Mouse (Mus musculus) kidney, adult 2 months (tissue): Measurements from ENCODE around the gene Krtap4-1. TPM values are rescaled to one million over a fixed set of nuclear protein-coding genes. Genes with fewer than 3 reads are reported as not detected.
"Not testable (repeated sequence)": the region's sequence is repeated elsewhere in the genome, so short reads cannot be mapped to it uniquely, and the experiment has no call there.

Experiments
- DNase-seq: peaks from one replicate; pipeline ENCODE4 v3.0.0; 2021
- H3K27ac ChIP-seq: fragments of 200-500 bp; 2 replicates; pipeline ENCODE4 v1.5.1; 2012; ENCODE audit warnings: low read depth, low read length, control low read depth, inconsistent platforms; ENCODE audit not compliant: insufficient read depth
- H3K27me3 ChIP-seq: fragments of 200-500 bp; replicated peaks from 2 replicates; pipeline ENCODE4 v1.6.1; 2012; ENCODE audit warnings: mild to moderate bottlenecking, moderate library complexity, low read length, inconsistent platforms; ENCODE audit not compliant: control insufficient read depth, insufficient read depth
- H3K36me3 ChIP-seq: fragments of 200-500 bp; 2 replicates; pipeline ENCODE4 v1.6.1; 2012; ENCODE audit warnings: mild to moderate bottlenecking, moderate library complexity, low read length, inconsistent platforms; ENCODE audit not compliant: control insufficient read depth, insufficient read depth
- H3K4me1 ChIP-seq: fragments of 200-500 bp; 2 replicates; pipeline ENCODE4 v1.6.1; 2011; ENCODE audit warnings: low read length; ENCODE audit not compliant: control insufficient read depth, insufficient read depth
- H3K4me3 ChIP-seq: fragments of 200-500 bp; 2 replicates; pipeline ENCODE4 v1.5.1; 2011; ENCODE audit warnings: mild to moderate bottlenecking, low read depth, low read length, control low read depth; ENCODE audit not compliant: insufficient read depth
- CTCF ChIP-seq: fragments of 200-500 bp; conservative IDR thresholded peaks from 2 replicates; pipeline ENCODE4 v1.5.1; 2011; ENCODE audit warnings: low read depth, mild to moderate bottlenecking, control low read depth, low read length, moderate library complexity, mixed read lengths; ENCODE audit not compliant: insufficient read depth, insufficient read length
- POLR2A ChIP-seq: fragments of 200-500 bp; IDR thresholded peaks from one replicate; pipeline ENCODE4 v1.6.1; 2011; ENCODE audit warnings: low read depth, low read length, control low read depth
- WGBS: fragments of 180-500 bp; shearing (Covaris S2); methylation state at CpG from one replicate; pipeline ENCODE4 v1.1.7; 2018; 5-methylcytosine and 5-hydroxymethylcytosine counted together
- polyA plus RNA-seq: library from polyadenylated mRNA; depleted of rRNA; stranded (reverse); fragments of >200 nt; gene quantifications from 2 replicates; pipeline ENCODE4 v1.2.3, GENCODE M21; 2012

Gene Krtap4-1
- polyA plus RNA-seq, 1 experiment: not detected

DNA sequence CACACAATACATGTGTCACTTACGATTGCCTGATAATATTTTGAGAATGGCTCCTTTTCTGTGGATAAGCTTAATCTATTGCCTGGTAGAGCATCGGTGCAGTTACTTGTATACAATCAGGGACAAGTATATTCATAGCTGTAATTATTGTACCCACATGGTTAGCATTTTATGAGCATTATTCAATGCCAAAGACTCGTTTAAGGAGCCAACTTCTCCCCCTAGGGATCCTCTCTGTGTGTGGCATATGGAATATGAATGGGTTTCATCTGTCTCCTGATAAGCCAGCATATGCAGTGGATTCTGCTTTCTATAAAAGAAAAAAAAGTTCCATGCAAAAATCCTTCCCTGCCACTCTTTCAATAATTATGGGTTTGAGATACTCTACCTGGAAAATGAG is 16.3 kb upstream of the Krtap4-1 start:
- whole genome bisulfite sequencing: 77% methylated on average over 3 of the region's 3 CpGs
- DNase-seq: no peak
- Histone ChIP-seq H3K27ac (no peak overlapping the region), H3K4me3 (no peak overlapping the region), H3K27me3 (no peaks in the 10 kb centered on the region), H3K36me3 (no peaks in the 10 kb centered on the region), H3K4me1 (no peaks in the 10 kb centered on the region)
- TF ChIP-seq POLR2A (no peak), CTCF (no peak)

GRCm38 (mm10) chr11:99643635-99644139 is 15.6 kb upstream of the Krtap4-1 start, which contains the start of gene Krtap4-7:
TSS of gene Krtap4-7 (minus strand) at chr11:99644089.
- not testable (repeated sequence) for H3K4me1 ChIP-seq, H3K36me3 ChIP-seq, DNase-seq, H3K27me3 ChIP-seq, H3K27ac ChIP-seq, H3K4me3 ChIP-seq
- WGBS: 82% methylated on average over 9 of the region's 9 CpGs

DNA sequence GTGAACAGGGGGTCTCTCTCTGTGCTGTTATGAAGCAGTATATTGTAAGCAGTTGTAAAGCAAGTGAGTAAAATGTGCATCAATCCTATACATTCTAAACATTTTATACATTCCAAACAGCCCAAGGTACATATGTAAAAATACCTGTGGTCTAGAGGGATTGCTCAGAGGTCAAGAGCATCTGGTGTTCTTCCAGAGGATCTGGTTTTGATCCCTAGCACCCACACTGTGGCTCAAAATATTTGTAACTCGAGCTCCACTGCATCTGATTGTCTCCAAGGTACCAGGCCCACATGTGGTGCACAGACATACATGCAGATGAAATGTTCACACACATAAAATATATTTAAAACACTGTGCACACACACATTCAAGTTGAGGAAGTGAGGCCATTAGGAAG is 12.9 kb upstream of the Krtap4-1 start:
- no peaks in the 10 kb centered on the region for H3K27me3 ChIP-seq
- no peaks in the 10 kb centered on the region for H3K36me3 ChIP-seq
- H3K4me1 ChIP-seq: no peaks in the 10 kb centered on the region
- 43% methylated on average over 1 of the region's 1 CpGs for WGBS
- no peak overlapping the region for H3K4me3 ChIP-seq
- no peak for TF ChIP-seq POLR2A
- TF ChIP-seq CTCF: no peak
- H3K27ac ChIP-seq: no peak overlapping the region
- no peak for DNase-seq

DNA sequence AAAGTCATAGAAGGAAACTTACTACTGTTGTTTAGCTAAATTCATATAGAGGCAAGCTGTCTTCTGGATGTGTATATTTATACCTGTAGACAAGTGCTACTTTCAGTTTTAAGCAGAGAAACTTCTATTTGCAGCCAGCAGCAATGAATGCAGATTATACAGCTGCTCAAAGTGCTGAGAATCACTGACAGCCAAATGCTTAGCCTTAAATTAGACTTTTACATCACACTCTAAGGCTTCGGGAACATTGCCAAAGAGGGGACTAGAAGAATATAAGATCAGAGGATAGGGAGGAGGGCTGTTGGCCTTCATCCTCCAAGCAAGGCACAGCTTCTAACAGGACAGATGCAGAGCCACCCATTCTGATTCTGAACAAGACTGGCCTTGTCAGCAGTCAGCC is 9.0 kb upstream of the Krtap4-1 start:
- Histone ChIP-seq H3K36me3 (no peaks in the 10 kb centered on the region), H3K27me3 (no peaks in the 10 kb centered on the region), H3K4me3 (no peak overlapping the region), H3K27ac (no peak overlapping the region), H3K4me1 (no peaks in the 10 kb centered on the region)
- 56% methylated on average over 1 of the region's 1 CpGs for WGBS
- TF ChIP-seq POLR2A: no peak
- TF ChIP-seq CTCF: no peak
- DNase-seq: no peak

DNA sequence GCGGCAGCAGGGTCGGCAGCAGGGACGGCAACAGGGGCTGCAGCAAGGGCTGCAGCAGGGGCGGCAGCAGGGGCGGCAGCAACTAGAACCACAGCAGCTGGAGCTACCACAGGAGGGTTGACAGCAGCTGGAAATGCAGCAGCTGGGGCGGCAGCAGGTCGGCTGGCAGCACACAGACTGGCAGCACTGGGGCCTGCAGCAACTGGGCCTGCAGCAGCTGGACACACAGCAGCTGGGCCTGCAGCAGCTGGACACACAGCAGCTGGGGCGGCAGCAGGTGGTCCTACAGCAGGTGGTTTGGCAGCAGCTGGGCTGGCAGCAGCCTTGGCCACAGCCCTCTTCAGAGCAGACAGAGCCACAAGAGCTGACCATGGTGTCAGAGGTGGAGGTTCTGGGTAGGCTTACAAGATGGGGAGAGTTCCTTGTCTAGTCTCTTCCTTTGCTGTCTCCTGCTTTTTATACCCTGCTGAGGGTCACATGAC is 6.7 kb upstream of the Krtap4-1 start, which contains the start of gene Krtap4-2:
Gene Krtap4-2 (minus strand): TSS at position 432 of the 482 bp plus-strand sequence.
- Histone ChIP-seq H3K27me3 (no peaks in the 10 kb centered on the region), H3K4me3 (no peak within 1 kb of the TSS), H3K27ac (no peak within 1 kb of the TSS), H3K4me1 (no peaks in the 10 kb centered on the region), H3K36me3 (no peaks in the 10 kb centered on the region)
- TF ChIP-seq CTCF: no peak
- no peak for TF ChIP-seq POLR2A
- DNase-seq: no peak
- 27% methylated on average over 8 of the region's 8 CpGs for WGBS

GRCm38 (mm10) chr11:99633293-99633692 is 5.3 kb upstream of the Krtap4-1 start:
- Histone ChIP-seq H3K36me3 (no peaks in the 10 kb centered on the region), H3K27me3 (no peaks in the 10 kb centered on the region), H3K27ac (no peak overlapping the region), H3K4me1 (no peaks in the 10 kb centered on the region), H3K4me3 (no peak overlapping the region)
- DNase-seq: no peak
- 63% methylated on average over 2 of the region's 2 CpGs for WGBS
- TF ChIP-seq POLR2A (no peak), CTCF (no peak)

DNA sequence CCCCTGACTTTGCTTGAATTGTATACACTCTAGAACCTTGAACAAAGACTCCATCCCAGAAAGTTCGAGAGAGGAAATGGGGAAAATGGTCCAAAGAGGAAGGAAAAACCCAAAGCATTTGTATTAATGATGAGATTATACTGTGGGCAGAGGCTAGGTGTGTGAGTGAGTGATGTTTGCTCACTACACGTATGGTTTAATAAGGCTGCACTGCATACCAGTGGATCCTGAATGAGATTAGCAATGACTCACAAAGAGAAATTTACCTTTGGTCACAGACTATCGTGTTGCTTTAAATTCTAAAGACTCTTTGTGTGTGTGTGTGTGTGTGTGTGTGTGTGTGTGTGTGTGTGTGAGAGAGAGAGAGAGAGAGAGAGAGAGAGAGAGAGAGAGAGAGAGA is 2.9 kb upstream of the Krtap4-1 start:
- Histone ChIP-seq H3K27ac (no peak overlapping the region), H3K27me3 (no peaks in the 10 kb centered on the region), H3K4me1 (no peaks in the 10 kb centered on the region), H3K36me3 (no peaks in the 10 kb centered on the region), H3K4me3 (no peak overlapping the region)
- no peak for DNase-seq
- TF ChIP-seq POLR2A: no peak
- TF ChIP-seq CTCF: no peak
- WGBS: 75% methylated on average over 3 of the region's 3 CpGs
